Comparison of ENCODE assay signal across 14 mouse cellular contexts in genomic region chr9:15450921-15451320, GRCm38 (mm10). TPM values are rescaled to one million over a fixed set of nuclear protein-coding genes. Genes with fewer than 3 reads are reported as not detected.
DNase-seq lines count a peak whose midpoint lies in the region; ATAC-seq lines count a peak whose summit lies in the region.
"Had no signal": no experiment of that assay in that cellular context is flagged by ENCODE, and none has a peak within 500 bp of the region (broad histone marks: within the 10 kb centered on the region; RNA-seq: fewer than 3 reads in every experiment).

No protein-coding gene starts in this region.

- no peak overlapping the region for H3K4me3 ChIP-seq in midbrain, embryonic 15.5 days
- H3K4me3 ChIP-seq: heart, embryonic 10.5 days had no signal

- no peaks in the 10 kb centered on the region for H3K36me3 ChIP-seq in midbrain, embryonic 15.5 days (replicated peaks)
- H3K36me3 ChIP-seq: heart, embryonic 10.5 days had no signal

- no peak overlapping the region for H3K9ac ChIP-seq in midbrain, embryonic 15.5 days

- no peaks in the 10 kb centered on the region for H3K9me3 ChIP-seq in midbrain, embryonic 15.5 days
- H3K9me3 ChIP-seq: heart, embryonic 10.5 days had no signal

- WGBS in midbrain, embryonic 15.5 days: 25% methylated on average over 5 of the region's 5 CpGs

- H3K4me1 ChIP-seq in midbrain, embryonic 15.5 days: peaks cover 4% of the 10 kb centered on the region
- H3K4me1 ChIP-seq: heart, embryonic 10.5 days had no signal

- H3K4me2 ChIP-seq in midbrain, embryonic 15.5 days: no peak overlapping the region

- no peak overlapping the region for H3K27ac ChIP-seq in midbrain, embryonic 15.5 days
- H3K27ac ChIP-seq: heart, embryonic 10.5 days had no signal

- DNase-seq in layer of hippocampus, postnatal 14 days (ENCODE audit: low spot score in 2 of 2): peak; percentile 24 to 58
- DNase-seq in layer of hippocampus, adult 8-10 months (ENCODE audit: low spot score in 2 of 2): no peak
- peak; percentile 1 for DNase-seq in brain, adult 2 months (ENCODE audit: low read depth, low spot score)
- DNase-seq in brain, embryonic 18.5 days (ENCODE audit: low read depth, low spot score): peak; percentile 37
- DNase-seq in gastrocnemius, postnatal 10 days: no peak
- no peak for DNase-seq in frontal cortex, postnatal 14 days (ENCODE audit: low spot score in 2 of 2)
- DNase-seq: cerebellum, adult 2 months; gastrocnemius, postnatal 14 days; heart, postnatal 36 days; kidney, adult 8-10 months; kidney, postnatal 4 days had no signal

- ATAC-seq in midbrain, embryonic 15.5 days (replicated peaks): peak; percentile 84

- no peaks in the 10 kb centered on the region for H3K27me3 ChIP-seq in midbrain, embryonic 15.5 days (replicated peaks)
- H3K27me3 ChIP-seq: CH12.LX had no signal

RNA-seq across cellular contexts. Expression of gene Smco4, which starts 42.3 kb away (rescaled TPM):
- total RNA-seq in layer of hippocampus, postnatal 14 days (2021): 1 to 10 TPM; 7.1 to 7.3 TPM
- 1 to 10 TPM; 6.6 to 9.6 (median 8.9) TPM for total RNA-seq in layer of hippocampus, adult 8-10 months (2022)
- polyA plus RNA-seq in midbrain, embryonic 15.5 days (2015; fragmentation: Nextera tagmentation; extraction: Ambion mirVana): 0.29 and 0.49 TPM in 2 replicates
- total RNA-seq in gastrocnemius, postnatal 10 days (2021): 10 to 100 TPM; 17.0 to 17.9 TPM

Comparison
In these comparisons a context has a peak if more than half of its experiments do, and no peak if none do; other contexts are left out.
1. DNase-seq: peak in layer of hippocampus, postnatal 14 days (2 of 2), brain, adult 2 months (single experiment) and brain, embryonic 18.5 days (single experiment); none in layer of hippocampus, adult 8-10 months (0 of 2), gastrocnemius, postnatal 10 days (single experiment) and frontal cortex, postnatal 14 days (0 of 2).